Mouse (Mus musculus): Measurements from ENCODE around the gene Tmem92.

The Tmem92 gene

DNA sequence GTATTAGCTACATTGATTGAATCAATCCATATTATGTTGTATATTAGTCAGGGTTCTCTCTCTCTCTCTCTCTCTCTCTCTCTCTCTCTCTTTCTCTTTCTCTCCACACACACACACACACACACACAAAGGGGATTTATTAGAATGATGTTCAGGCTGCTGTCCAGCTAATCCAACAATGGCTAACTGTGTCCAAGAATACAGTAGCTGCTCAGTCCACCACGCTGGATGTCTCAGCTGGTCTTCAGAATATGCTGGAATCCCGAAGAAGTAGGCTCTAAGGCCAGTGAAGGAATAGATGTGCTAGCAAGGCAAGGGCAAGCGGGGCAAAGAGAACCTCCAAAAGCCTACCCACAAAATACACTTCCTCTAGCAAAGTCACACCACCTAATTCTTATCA lies 55.2 kb downstream of the Tmem92 start:
- DNase-seq, result no peak
